Mouse (Mus musculus): ENCODE data around the gene Sik1. TPM values are rescaled to one million over a fixed set of nuclear protein-coding genes. Genes with fewer than 3 reads are reported as not detected.

The Sik1 gene
- polyA plus RNA-seq, 1 experiment: 15.5 TPM

DNA sequence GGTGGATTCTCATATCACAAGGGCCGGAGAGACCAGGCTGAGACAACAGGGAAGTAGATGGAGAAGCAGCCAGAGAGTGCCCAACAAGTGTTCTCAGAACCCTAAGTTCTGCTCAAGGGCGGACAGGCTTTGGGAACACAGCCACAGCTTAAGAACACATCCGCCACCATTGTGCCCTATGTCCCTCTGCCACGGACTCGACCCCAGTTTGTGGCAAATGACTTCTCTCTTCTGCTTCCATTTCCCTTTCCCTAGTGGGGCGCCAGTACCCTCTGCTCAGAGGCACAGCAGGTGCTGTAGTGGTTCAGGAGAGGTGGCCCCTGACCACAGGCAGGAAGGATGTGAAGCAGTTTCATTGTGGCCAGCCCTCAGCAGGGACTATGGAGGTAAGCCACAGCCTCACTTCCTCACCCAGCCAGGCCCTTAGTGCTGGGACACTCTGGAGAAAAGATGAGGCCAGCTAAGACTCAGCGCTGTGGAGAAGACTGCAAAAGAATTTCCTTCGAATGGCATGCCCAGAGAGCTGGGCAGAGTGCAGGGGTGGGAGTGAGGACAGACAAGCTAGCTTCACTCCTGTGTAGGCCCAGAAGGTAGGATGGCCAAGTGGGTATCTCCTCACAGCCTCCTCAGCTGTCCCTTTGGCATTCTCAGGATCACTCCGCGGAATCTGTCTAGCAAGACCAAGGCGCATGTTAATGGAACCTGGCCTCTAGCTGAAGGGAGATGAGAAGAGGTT is 19.9 kb downstream of the Sik1 start:
- TF ChIP-seq CTCF (IDR thresholded peaks at IDR 0.05; ENCODE audit: borderline replicate concordance, insufficient read depth, low read length) (no peak), POLR2A (IDR thresholded peaks at IDR 0.05; ENCODE audit: low read depth, low read length) (no peak)
- no peak overlapping the region for H3K4me3 ChIP-seq (ENCODE audit: insufficient read depth, low read length)
- H3K4me1 ChIP-seq (ENCODE audit: control insufficient read depth, insufficient read depth, low read length): peaks cover 3% of the 10 kb centered on the region; the same call in 1 of the 2 replicates
- H3K27ac ChIP-seq (ENCODE audit: insufficient read depth, low read length): no peak overlapping the region

DNA sequence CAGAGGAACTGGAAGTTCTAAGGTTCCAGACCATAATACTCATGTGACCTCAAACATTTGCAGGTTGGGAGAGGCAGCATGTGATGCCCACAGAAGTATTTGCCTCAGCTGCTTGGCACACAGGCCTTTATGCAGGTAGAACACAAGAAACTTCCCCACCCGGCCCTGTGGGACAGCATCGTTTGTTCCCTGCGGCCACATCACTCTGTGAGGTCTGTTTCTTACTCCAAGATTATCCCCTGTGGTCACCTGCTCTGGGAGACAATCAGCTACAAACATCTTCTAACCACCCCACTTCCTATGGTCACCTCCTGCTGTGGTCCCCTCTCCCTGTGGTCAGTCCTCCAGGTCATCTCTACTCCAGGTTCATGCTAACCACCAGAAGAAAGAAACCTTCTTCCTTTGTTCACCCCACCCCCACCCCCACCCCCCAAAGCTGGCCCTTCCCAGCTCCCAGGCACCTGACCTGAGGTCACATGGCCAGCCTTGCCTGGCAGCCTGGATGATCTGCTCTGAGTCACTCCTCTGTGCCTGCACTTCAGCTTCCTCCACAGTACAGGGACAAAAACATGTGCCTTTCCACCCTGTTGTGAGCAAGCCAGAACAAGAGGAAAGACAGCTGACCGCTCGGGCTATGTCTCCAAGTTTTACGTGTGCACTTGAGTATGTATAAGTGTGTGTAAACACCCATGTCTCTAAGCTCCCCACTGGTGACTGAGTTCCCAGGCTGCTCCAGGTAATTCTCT is 21.1 kb downstream of the Sik1 start:
- TF ChIP-seq CTCF (IDR thresholded peaks at IDR 0.05; ENCODE audit: borderline replicate concordance, insufficient read depth, low read length): no peak
- no peak for TF ChIP-seq POLR2A (IDR thresholded peaks at IDR 0.05; ENCODE audit: low read depth, low read length)
- Histone ChIP-seq H3K4me3 (ENCODE audit: insufficient read depth, low read length) (no peak overlapping the region), H3K4me1 (ENCODE audit: control insufficient read depth, insufficient read depth, low read length) (peaks cover 3% of the 10 kb centered on the region; the same call in 1 of the 2 replicates), H3K27ac (ENCODE audit: insufficient read depth, low read length) (no peak overlapping the region)

DNA sequence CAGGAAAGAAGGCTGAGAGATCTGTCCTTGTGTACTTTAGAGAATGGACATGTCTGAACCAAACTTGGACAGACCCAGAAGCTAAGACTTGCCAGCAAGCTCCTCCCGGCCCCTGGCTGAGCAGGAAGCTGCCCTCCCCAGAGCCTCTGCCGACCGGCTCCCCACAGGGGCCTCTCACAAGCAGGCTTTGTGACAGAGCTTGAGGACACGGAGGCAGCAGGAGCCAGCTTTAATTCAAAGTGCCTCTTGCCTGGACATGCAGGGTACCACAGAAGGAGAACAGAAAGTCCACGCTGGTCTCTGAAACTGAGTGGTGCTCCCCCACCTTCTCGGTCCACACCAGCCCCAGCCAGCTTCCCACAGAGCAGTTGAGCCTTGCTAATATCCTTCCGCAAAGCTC is 21.9 kb downstream of the Sik1 start:
- no peak overlapping the region for H3K27ac ChIP-seq (ENCODE audit: insufficient read depth, low read length)

DNA sequence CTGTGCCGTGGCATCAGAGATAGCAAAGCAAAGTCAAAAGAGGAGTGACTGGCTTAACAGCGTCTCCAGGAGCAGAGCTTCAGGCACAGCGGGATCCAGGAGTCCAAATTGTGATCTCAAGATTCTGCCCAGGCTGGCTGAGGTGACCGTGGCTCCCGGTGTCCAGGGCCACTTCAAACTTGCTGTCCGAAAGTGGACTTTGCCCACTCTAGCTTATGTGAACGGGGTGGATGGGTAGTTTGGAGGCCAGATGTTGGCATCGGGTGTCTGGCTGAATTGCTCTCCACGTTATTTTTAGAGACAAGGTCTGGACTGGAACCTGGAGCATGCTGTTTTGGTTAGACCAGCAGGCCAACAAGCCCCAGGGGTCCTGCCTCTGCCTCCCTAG is 23.0 kb downstream of the Sik1 start:
- TF ChIP-seq CTCF (IDR thresholded peaks at IDR 0.05; ENCODE audit: borderline replicate concordance, insufficient read depth, low read length): no peak
- TF ChIP-seq POLR2A (IDR thresholded peaks at IDR 0.05; ENCODE audit: low read depth, low read length): no peak
- Histone ChIP-seq H3K27ac (ENCODE audit: insufficient read depth, low read length) (no peak overlapping the region), H3K4me3 (ENCODE audit: insufficient read depth, low read length) (no peak overlapping the region), H3K4me1 (ENCODE audit: control insufficient read depth, insufficient read depth, low read length) (peaks cover 3% of the 10 kb centered on the region; the same call in 1 of the 2 replicates)

More for the DNA sequence above, 21.9 kb downstream of the Sik1 start:
- H3K4me3 ChIP-seq (ENCODE audit: insufficient read depth, low read length): no peak overlapping the region
- peaks cover 3% of the 10 kb centered on the region; the same call in 1 of the 2 replicates for H3K4me1 ChIP-seq (ENCODE audit: control insufficient read depth, insufficient read depth, low read length)
- TF ChIP-seq POLR2A (IDR thresholded peaks at IDR 0.05; ENCODE audit: low read depth, low read length) (no peak), CTCF (IDR thresholded peaks at IDR 0.05; ENCODE audit: borderline replicate concordance, insufficient read depth, low read length) (no peak)

DNA sequence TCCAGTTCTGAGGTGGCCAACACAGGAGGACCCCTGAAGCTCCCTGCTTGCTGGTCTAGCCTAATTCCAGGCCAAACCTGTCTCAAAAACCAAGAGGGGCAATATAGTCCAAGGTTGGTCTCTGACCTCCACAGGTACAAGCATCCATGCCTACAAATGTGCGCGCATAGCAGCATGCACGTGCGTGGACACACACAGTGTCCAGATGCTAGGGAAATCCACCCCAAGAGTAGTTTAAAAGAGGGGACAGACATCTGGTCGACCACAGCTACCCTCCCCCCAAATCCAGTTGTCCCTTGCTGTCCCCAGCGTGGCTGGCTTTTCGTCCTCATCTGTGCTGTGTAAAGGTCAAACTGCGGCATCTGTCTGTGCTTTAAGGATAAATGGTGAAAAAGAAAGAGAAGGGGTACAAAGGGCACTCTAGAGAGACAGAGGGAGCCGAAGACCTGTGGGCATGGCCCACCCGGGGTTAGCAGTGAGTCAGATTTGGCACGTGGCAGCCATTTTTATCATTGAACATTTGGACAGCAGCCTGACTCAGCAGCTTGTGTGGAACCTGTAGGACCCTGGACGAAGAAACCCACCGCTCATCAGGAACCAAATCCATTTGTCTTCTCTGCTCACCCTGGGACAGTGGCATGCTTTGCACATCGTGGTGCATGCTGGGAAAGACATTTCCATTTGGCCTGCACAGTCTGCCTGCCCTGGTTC is 23.6 kb downstream of the Sik1 start:
- H3K4me3 ChIP-seq (ENCODE audit: insufficient read depth, low read length): no peak overlapping the region
- TF ChIP-seq POLR2A (IDR thresholded peaks at IDR 0.05; ENCODE audit: low read depth, low read length): no peak
- TF ChIP-seq CTCF (IDR thresholded peaks at IDR 0.05; ENCODE audit: borderline replicate concordance, insufficient read depth, low read length): no peak
- H3K4me1 ChIP-seq (ENCODE audit: control insufficient read depth, insufficient read depth, low read length): peaks cover 3% of the 10 kb centered on the region; the same call in 1 of the 2 replicates
- no peak overlapping the region for H3K27ac ChIP-seq (ENCODE audit: insufficient read depth, low read length)

DNA sequence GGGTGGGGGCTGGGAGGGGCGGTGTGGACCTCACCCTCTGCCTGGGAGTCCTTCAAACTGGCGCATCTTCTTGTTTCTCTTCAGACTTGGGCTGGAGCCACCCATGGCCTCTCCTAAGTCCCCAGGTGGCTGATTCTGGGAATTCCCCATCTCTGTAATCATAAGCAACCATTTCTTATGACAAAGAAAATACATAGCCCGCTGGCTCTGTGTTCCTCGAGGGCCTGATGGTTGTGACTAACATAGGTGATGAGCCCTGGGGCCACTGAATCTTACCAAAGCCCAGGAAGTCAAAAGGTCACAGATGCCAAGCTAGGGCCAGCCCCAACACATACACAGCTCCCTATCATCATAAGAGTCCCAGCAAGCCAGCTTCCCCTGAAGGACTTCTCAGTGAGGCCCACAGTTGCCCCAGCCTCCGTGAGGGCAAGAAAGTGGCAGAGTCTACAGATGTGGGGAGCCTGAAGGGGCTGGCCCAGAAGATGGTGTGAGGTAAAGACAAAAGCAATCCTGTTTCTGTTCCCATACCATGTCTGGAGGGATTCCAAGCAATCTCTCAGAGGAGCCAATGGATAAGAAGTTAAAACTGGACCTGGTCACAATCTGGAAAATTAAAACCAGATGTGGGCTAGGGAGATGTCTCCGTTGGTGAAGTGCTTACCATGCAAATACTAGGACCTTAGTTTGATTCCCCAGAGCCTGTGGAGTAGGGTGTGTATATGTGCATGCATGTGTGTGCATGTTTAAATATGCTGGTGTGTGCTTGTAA is 24.3 kb downstream of the Sik1 start:
- TF ChIP-seq POLR2A (IDR thresholded peaks at IDR 0.05; ENCODE audit: low read depth, low read length) (no peak), CTCF (IDR thresholded peaks at IDR 0.05; ENCODE audit: borderline replicate concordance, insufficient read depth, low read length) (no peak)
- Histone ChIP-seq H3K27ac (ENCODE audit: insufficient read depth, low read length) (peak overlapping the region; percentile 16; the same call in 1 of the 2 replicates), H3K4me1 (ENCODE audit: control insufficient read depth, insufficient read depth, low read length) (peaks cover 6% of the 10 kb centered on the region; the same call in 1 of the 2 replicates)

DNA sequence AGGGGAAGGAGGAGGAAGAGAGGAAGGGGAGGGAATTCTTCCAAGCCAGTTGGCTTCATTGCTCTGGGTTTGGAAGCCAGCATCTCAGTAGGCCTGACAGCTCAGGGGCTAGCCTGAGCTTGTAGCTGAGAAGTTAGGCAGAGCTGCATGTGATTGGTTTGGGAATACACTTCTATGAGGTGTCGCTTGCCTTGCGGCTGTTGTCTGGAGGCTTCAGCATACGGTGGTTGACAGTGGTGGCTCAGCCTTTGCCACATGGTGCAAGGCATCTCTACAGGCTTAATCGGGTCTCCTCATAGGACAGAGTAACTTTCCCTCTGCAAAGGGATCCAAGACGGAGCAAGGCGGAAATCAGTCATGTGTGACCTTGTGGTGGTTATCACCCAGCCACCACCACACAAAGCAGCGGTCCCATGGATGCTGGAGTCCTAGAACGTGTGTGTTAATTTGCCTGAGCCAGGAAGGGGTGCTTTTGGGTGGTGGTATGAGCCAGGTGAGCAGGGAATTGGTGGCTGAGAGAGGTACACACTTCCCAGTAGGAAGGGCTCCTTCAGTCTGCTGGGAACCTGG is 25.0 kb downstream of the Sik1 start:
- TF ChIP-seq POLR2A (IDR thresholded peaks at IDR 0.05; ENCODE audit: low read depth, low read length) (no peak), CTCF (IDR thresholded peaks at IDR 0.05; ENCODE audit: borderline replicate concordance, insufficient read depth, low read length) (no peak)
- H3K4me1 ChIP-seq (ENCODE audit: control insufficient read depth, insufficient read depth, low read length): peaks cover 6% of the 10 kb centered on the region; the same call in 1 of the 2 replicates

More for the DNA sequence above, 24.3 kb downstream of the Sik1 start:
- H3K4me3 ChIP-seq (ENCODE audit: insufficient read depth, low read length): no peak overlapping the region

DNA sequence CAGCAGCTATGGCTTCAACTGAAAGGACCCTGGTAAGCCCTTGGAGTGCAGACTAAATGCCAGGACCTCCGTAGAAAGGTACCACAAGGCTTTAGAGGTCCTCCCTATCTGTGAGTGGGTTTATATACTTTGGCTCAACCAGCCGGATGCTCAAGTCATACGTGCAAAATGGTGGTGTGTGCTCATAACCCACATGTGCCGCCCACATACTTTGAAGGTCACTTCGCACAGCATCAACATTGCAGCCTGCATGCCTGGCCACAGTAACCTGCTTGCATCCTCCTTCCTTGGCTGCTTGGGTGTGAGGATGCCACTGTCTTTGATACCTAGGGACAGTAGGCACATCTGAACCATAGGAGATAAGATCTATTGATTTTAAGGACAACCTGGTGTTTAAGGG is 26.7 kb downstream of the Sik1 start:
- TF ChIP-seq CTCF (IDR thresholded peaks at IDR 0.05; ENCODE audit: borderline replicate concordance, insufficient read depth, low read length): no peak
- TF ChIP-seq POLR2A (IDR thresholded peaks at IDR 0.05; ENCODE audit: low read depth, low read length): no peak
- Histone ChIP-seq H3K4me3 (ENCODE audit: insufficient read depth, low read length) (no peak overlapping the region), H3K4me1 (ENCODE audit: control insufficient read depth, insufficient read depth, low read length) (peaks cover 4% of the 10 kb centered on the region; the same call in 1 of the 2 replicates), H3K27ac (ENCODE audit: insufficient read depth, low read length) (no peak overlapping the region)

More for the DNA sequence above, 25.0 kb downstream of the Sik1 start:
- Histone ChIP-seq H3K27ac (ENCODE audit: insufficient read depth, low read length) (no peak overlapping the region), H3K4me3 (ENCODE audit: insufficient read depth, low read length) (no peak overlapping the region)

Data from embryonic fibroblast, embryonic 13.5 days (primary cell).